Mouse (Mus musculus) forebrain, postnatal 0 days (tissue): Measurements from ENCODE around the gene Sec11a. TPM values are rescaled to one million over a fixed set of nuclear protein-coding genes. Genes with fewer than 3 reads are reported as not detected.

Source experiments
- ATAC-seq: fragments of 200-750 bp; cut with Nextera tagmentation; 2 replicates; pipeline ENCODE4 v1.8.0; 2017; ENCODE audit warnings: mild to moderate bottlenecking, moderate library complexity
- DNase-seq: peaks from one replicate; pipeline ENCODE4 v3.0.0-alpha.2; 2015
- H3K27ac ChIP-seq: fragments of 300-500 bp; sonication (generic); 2 replicates; pipeline ENCODE4 v1.5.1; 2014; ENCODE audit warnings: low read depth, mild to moderate bottlenecking, antibody characterized with exemption, low read length, moderate library complexity, mixed read lengths
- H3K27me3 ChIP-seq: fragments of 300-500 bp; sonication (generic); 2 replicates; pipeline ENCODE4 v1.6.1; 2014; ENCODE audit warnings: mild to moderate bottlenecking, low read length, mixed read lengths; ENCODE audit not compliant: insufficient read depth
- H3K36me3 ChIP-seq: fragments of 300-500 bp; sonication (generic); 2 replicates; pipeline ENCODE4 v1.6.1; 2014; ENCODE audit warnings: mild to moderate bottlenecking, moderate library complexity; ENCODE audit not compliant: insufficient read depth
- H3K4me1 ChIP-seq: fragments of 300-500 bp; sonication (generic); 2 replicates; pipeline ENCODE4 v1.6.1; 2014; ENCODE audit warnings: antibody characterized with exemption; ENCODE audit not compliant: insufficient read depth
- H3K4me2 ChIP-seq: fragments of 300-500 bp; sonication (generic); 2 replicates; pipeline ENCODE4 v1.6.1; 2014; ENCODE audit warnings: low read depth, mild to moderate bottlenecking, moderate library complexity
- H3K4me3 ChIP-seq: fragments of 300-500 bp; sonication (generic); 2 replicates; pipeline ENCODE4 v1.5.1; 2014; ENCODE audit warnings: low read depth, low read length, mixed read lengths
- H3K9ac ChIP-seq: fragments of 300-500 bp; sonication (generic); 2 replicates; pipeline ENCODE4 v1.6.1; 2014; ENCODE audit warnings: mild to moderate bottlenecking
- H3K9me3 ChIP-seq: fragments of 300-500 bp; sonication (generic); 2 replicates; pipeline ENCODE4 v1.6.1; 2016; ENCODE audit warnings: low read length
- CTCF ChIP-seq: sonication (generic); IDR thresholded peaks from 2 replicates; pipeline ENCODE4 v1.5.1; 2016; ENCODE audit warnings: antibody characterized with exemption, control low read depth, low read depth
- polyA plus RNA-seq: library from polyadenylated mRNA; unstranded; fragments of >200 nt; fragmentation: Nextera tagmentation; extraction: Ambion mirVana; gene quantifications from 2 replicates; pipeline ENCODE4 v1.2.1, GENCODE M21; 2015
- total RNA-seq: library from RNA; depleted of rRNA; stranded (reverse); fragments of >200 nt; gene quantifications from 2 replicates; pipeline ENCODE4 v1.2.3, GENCODE M21; 2014; rRNA removed

The Sec11a gene
- total and polyA plus RNA-seq, 2 experiments from 2014 or later = 72.5 to 133 TPM

- TF ChIP-seq CTCF = no peak
- H3K36me3 ChIP-seq = no peaks in the 10 kb centered on the region
- H3K27me3 ChIP-seq = no peaks in the 10 kb centered on the region
- DNase-seq (peak; percentile 22), ATAC-seq (peak; percentile 38)
- H3K9ac ChIP-seq = no peak overlapping the region
- H3K4me1 ChIP-seq = peaks cover 4% of the 10 kb centered on the region; the same call in 1 of the 2 replicates
- no peaks in the 10 kb centered on the region for H3K9me3 ChIP-seq
- no peak overlapping the region for H3K4me2 ChIP-seq
- H3K27ac ChIP-seq = no peak overlapping the region; the same call in 1 of the 2 replicates
- H3K4me3 ChIP-seq = no peak overlapping the region
Observed at GRCm38 (mm10) chr7:80855316-80855715, 92.3 kb downstream of the Sec11a start.

Other genes with a start within 250 kb of the Sec11a start
- gene Iqgap1, start 121.8 kb downstream of the Sec11a start, total RNA-seq = 30.1 and 35.9 TPM in 2 replicates
- gene Iqgap1, start 121.8 kb downstream of the Sec11a start, polyA plus RNA-seq = 8.6 and 11.5 TPM in 2 replicates
- 29.1 and 38.3 TPM in 2 replicates for gene Zscan2, start 86.9 kb downstream of the Sec11a start, total RNA-seq
- 1.6 and 3.3 TPM in 2 replicates for gene Zscan2, start 86.9 kb downstream of the Sec11a start, polyA plus RNA-seq
- 48.4 and 54.0 TPM in 2 replicates for gene Wdr73, start 46.5 kb downstream of the Sec11a start, total RNA-seq
- gene Wdr73, start 46.5 kb downstream of the Sec11a start, polyA plus RNA-seq = 38.6 and 41.2 TPM in 2 replicates
- gene Nmb, start 42.7 kb downstream of the Sec11a start, total RNA-seq = 8.6 and 13.5 TPM in 2 replicates
- gene Nmb, start 42.7 kb downstream of the Sec11a start, polyA plus RNA-seq = 10.9 and 13.9 TPM in 2 replicates
- gene Zfp592, start 45.9 kb upstream of the Sec11a start, total RNA-seq = 22.0 and 22.1 TPM in 2 replicates
- 3.9 and 5.2 TPM in 2 replicates for gene Zfp592, start 45.9 kb upstream of the Sec11a start, polyA plus RNA-seq
- 0.43 TPM in 1 of 2 replicates, not detected in the other for gene Alpk3, start 109.8 kb upstream of the Sec11a start, total RNA-seq
- gene Alpk3, start 109.8 kb upstream of the Sec11a start, polyA plus RNA-seq = 0.04 and 0.07 TPM in 2 replicates
- gene Slc28a1, start 167.0 kb upstream of the Sec11a start, total RNA-seq = 0.48 TPM in 1 of 2 replicates, not detected in the other
- gene Slc28a1, start 167.0 kb upstream of the Sec11a start, polyA plus RNA-seq = 0.12 TPM in 1 of 2 replicates, not detected in the other